Mouse (Mus musculus) gonadal fat pad, adult 2 months (tissue): Measurements from ENCODE around the gene Hist2h2aa2. TPM values are rescaled to one million over a fixed set of nuclear protein-coding genes. Genes with fewer than 3 reads are reported as not detected.
A peak's percentile ranks its signal among the peaks of the same experiment; 100 is the strongest.
"Not testable (repeated sequence)": the region's sequence is repeated elsewhere in the genome, so short reads cannot be mapped to it uniquely, and the experiment has no call there.

Source experiments
- DNase-seq: peaks from one replicate; pipeline ENCODE4 v3.0.0-alpha.2; 2012; ENCODE audit warnings: low read depth
- polyA plus RNA-seq: library from polyadenylated mRNA; depleted of rRNA; stranded (reverse); fragments of >200 nt; gene quantifications from 2 replicates; pipeline ENCODE4 v1.2.3, GENCODE M21; 2012; rRNA removed

Hist2h2aa2 gene
- polyA plus RNA-seq, 1 experiment: 420 TPM

DNA sequence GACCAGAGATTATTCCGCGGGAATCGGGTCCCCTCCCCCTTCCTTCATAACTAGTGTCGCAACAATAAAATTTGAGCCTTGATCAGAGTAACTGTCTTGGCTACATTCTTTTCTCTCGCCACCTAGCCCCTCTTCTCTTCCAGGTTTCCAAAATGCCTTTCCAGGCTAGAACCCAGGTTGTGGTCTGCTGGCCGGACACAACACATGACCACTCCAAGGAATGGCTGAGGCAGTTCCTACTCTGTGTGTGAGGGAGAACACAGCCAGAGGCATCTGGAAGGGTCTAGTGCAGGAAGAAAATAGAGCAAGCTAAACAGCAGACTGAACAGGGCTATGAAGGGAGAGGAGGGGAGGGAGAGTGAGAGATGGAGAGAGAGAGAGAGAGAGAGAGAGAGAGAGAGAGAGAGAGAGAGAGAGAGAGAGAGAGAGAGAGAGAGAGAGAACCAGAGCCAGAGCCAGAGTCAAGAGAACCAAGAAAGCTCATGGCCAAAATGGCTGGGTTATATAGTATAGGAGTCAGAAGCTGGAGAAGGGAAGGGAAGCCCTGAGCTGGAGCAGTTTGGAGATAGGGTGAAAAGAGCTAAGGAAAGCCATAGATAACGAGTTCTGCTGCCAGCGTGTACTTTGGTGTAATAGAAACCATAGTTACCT lies 41.4 kb downstream of the Hist2h2aa2 start:
- not testable (repeated sequence) for DNase-seq

- peak; percentile 17 for DNase-seq
Observed at GRCm38 (mm10) chr3:96198181-96198580, 41.9 kb downstream of the Hist2h2aa2 start.

- no peak for DNase-seq
Observed at GRCm38 (mm10) chr3:96197129-96197749, 42.8 kb downstream of the Hist2h2aa2 start.

DNA sequence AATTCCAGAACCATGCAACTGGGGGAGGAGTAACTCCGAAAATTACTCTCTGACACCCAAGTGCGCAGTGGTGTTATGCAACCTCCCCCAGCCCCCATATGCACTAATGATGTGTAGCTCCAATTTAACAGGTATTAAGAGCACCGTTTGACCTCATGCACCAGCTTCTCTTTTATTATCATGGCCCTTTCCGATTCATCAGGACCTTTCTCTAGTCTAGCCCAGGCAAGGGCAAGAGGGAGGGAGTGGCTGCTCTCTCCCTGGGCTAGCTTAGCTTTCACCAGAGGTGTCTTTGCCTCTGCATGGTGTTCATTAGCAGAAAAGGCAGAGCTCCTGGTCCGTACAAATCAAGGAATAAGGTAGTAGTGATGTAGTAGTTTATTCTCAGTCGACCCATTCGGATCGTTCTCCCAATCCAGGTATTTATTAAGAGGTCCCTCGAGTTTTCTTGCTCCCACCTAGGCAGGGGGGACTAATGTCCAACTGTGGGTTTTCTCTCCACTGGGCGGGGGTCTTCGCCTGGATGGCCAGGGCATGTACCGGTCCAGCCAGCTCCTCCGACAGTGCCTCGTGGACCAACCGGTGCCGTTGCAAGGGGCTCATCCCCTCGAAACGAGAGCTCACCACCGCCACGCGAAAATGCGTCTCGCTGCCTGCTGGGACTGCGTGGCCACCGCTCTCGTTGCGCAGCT lies 43.5 kb downstream of the Hist2h2aa2 start:
- DNase-seq: no peak

DNA sequence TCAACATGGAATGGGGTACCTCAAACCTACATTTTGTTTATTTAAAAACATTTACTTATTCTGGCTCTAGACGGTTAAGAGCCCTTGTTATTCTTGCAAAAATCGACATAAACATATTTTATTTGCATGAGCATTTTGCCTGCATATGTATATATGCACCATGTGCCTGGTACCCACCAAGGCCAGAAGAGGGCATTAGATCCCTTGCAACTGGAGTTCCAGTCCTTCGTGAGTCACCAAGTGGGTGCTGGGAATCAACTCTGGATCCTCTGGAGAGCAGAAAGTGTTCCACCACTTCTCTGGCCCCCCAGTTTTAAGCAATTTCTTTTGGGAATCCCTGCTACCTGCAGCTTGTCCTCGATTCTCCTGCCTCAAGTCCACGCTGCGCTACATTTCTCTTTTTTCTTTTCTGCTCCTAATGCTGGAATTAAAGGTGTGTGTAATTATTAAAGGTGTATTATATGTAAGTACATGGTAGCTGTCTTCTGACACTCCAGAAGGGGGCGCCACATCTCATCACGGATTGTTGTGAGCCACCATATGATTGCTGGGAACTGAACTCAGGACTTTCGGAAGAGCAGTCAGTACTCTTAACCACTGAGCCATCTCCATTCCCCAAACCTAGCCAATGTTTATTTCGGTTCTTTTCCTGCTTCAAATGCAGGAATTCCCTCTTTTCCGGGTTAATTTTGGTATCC lies 44.3 kb downstream of the Hist2h2aa2 start:
- DNase-seq: no peak

DNA sequence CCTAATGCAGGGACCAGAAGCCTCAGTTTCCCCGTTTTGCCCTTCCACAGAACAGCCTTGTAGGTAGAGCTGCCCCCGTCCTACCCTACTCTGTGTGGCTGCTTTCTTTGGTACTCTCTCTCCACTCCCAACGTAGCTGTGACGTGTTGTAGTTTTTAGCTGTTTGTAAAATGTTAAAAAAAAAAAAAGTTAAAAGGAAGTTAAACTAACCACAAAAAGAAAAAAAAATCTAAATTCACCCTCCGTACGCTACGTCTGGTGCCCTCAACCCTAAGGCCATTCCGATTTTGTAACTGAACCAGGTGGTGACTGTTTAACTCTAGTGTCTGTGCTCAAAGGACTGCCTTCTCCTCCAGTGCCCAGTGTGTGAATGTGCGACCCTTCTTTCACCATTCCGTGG lies 45.1 kb downstream of the Hist2h2aa2 start:
- DNase-seq: no peak

- no peak for DNase-seq
Observed at GRCm38 (mm10) chr3:96192977-96193376, 47.1 kb downstream of the Hist2h2aa2 start.

Other genes with a start within 250 kb of the Hist2h2aa2 start
- gene Plekho1, start 244.3 kb downstream of the Hist2h2aa2 start, polyA plus RNA-seq: 36.6 and 46.3 TPM in 2 replicates
- 11.7 and 12.2 TPM in 2 replicates for gene Vps45, start 181.8 kb downstream of the Hist2h2aa2 start, polyA plus RNA-seq
- gene Otud7b, start 135.7 kb downstream of the Hist2h2aa2 start, polyA plus RNA-seq: 9.8 and 14.9 TPM in 2 replicates
- gene Mtmr11, start 78.3 kb downstream of the Hist2h2aa2 start, polyA plus RNA-seq: 14.2 and 14.8 TPM in 2 replicates
- 51.4 and 62.1 TPM in 2 replicates for gene Sf3b4, start 67.9 kb downstream of the Hist2h2aa2 start, polyA plus RNA-seq
- gene Sv2a, start 59.1 kb downstream of the Hist2h2aa2 start, polyA plus RNA-seq: 2.8 and 3.9 TPM in 2 replicates
- 67.1 and 87.5 TPM in 2 replicates for gene Bola1, start 20.6 kb downstream of the Hist2h2aa2 start, polyA plus RNA-seq
- 4.7 and 5.2 TPM in 2 replicates for gene Hist2h2ab, start 20.4 kb downstream of the Hist2h2aa2 start, polyA plus RNA-seq
- gene Hist2h2ac, start 19.4 kb downstream of the Hist2h2aa2 start, polyA plus RNA-seq: 7.2 and 8.6 TPM in 2 replicates
- 9.7 and 10.5 TPM in 2 replicates for gene Hist2h2be, start 19.2 kb downstream of the Hist2h2aa2 start, polyA plus RNA-seq
- gene Hist2h3c2, start 1.1 kb downstream of the Hist2h2aa2 start, polyA plus RNA-seq: 31.4 and 45.8 TPM in 2 replicates
- 794 and 829 TPM in 2 replicates for gene Hist2h2aa1, start 5.2 kb upstream of the Hist2h2aa2 start, polyA plus RNA-seq
- gene Hist2h3c1, start 6.4 kb upstream of the Hist2h2aa2 start, polyA plus RNA-seq: not detected in 2 replicates
- 4.1 and 5.5 TPM in 2 replicates for gene Hist2h4, start 23.0 kb upstream of the Hist2h2aa2 start, polyA plus RNA-seq
- 20.3 and 34.5 TPM in 2 replicates for gene Hist2h3b, start 28.4 kb upstream of the Hist2h2aa2 start, polyA plus RNA-seq
- 1.4 and 3.6 TPM in 2 replicates for gene Hist2h2bb, start 29.5 kb upstream of the Hist2h2aa2 start, polyA plus RNA-seq
- gene Fcgr1, start 53.7 kb upstream of the Hist2h2aa2 start, polyA plus RNA-seq: 3.3 and 4.0 TPM in 2 replicates
- gene BC107364, start 212.0 kb upstream of the Hist2h2aa2 start, polyA plus RNA-seq: not detected in 2 replicates